Mouse (Mus musculus) skeletal muscle tissue, adult 2 months (tissue): ENCODE data around the gene Prkg1.

ENCODE experiments used
- DNase-seq: peaks from one replicate; pipeline ENCODE4 v3.0.0-alpha.2; 2012; ENCODE audit warnings: low read depth, low spot score

The Prkg1 gene

GRCm38 (mm10) chr19:30889851-30890250, 875.0 kb downstream of the Prkg1 start:
- no peak for DNase-seq

DNA sequence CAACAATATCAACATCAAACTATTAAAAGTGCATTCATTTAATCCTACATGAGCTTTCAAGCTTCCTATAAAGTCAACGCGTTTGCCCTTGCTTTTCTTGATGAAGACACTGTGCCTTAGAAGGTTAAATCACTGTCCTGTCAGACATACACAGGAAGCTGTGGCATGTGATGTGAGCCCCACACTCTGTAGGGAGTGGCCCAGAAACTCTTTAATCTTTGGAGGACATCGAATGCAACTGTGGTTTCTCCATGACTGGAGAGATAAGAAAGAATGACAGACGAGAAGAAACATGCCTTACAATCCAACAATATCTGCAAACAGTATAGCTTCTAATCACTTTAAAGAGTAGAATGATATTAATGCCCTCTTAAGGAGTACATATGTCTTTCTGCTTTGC, 903.4 kb downstream of the Prkg1 start:
- no peak for DNase-seq

DNA sequence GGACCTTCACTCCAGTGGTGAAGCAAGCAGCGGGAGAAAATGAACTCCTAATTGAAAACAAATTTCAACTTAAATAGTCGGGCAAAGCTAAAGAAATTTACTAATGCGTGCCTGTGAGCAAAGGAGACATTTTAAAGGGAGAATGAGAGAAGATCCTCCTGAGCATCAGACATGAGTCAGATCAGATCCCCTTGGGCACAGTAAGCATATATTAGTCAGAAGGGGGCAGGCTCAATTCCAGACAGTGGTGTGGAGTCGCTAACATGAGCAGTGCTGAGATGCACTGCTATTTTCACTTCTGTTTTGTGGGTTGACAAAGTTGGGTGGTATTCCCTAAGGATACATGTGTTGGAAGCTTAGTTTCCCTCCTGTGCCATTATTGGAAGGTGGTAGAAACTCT, 913.8 kb downstream of the Prkg1 start:
- DNase-seq = no peak

- DNase-seq = no peak
Observed at GRCm38 (mm10) chr19:30844916-30845315, 919.9 kb downstream of the Prkg1 start.

GRCm38 (mm10) chr19:30843637-30844036, 921.2 kb downstream of the Prkg1 start:
- no peak for DNase-seq

DNA sequence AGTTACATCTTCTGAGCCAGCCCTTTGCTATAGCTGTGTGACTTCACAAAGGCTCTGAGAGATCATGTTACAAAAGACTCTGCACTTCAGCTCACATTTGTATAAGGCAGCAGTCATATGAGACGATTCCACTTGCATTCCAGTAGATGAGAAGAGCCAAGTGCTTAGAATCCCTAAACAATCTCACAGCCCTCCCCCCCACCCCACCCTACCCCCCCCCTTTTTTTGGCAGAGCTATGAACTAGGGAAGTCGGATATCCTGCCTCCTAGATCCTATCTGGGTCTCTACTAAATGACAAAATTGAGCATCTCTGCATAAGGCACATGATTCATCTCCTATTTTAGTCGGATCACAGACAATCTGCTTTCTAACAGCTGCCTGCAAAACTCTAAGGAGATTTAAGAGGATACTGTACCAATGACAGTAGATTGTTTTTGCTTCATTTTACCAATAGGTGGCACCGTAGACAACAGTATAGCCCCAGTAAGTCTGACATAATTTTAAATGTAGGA, 921.7 kb downstream of the Prkg1 start:
- DNase-seq = no peak

- DNase-seq = no peak
Observed at GRCm38 (mm10) chr19:30842640-30843039, 922.2 kb downstream of the Prkg1 start.

DNA sequence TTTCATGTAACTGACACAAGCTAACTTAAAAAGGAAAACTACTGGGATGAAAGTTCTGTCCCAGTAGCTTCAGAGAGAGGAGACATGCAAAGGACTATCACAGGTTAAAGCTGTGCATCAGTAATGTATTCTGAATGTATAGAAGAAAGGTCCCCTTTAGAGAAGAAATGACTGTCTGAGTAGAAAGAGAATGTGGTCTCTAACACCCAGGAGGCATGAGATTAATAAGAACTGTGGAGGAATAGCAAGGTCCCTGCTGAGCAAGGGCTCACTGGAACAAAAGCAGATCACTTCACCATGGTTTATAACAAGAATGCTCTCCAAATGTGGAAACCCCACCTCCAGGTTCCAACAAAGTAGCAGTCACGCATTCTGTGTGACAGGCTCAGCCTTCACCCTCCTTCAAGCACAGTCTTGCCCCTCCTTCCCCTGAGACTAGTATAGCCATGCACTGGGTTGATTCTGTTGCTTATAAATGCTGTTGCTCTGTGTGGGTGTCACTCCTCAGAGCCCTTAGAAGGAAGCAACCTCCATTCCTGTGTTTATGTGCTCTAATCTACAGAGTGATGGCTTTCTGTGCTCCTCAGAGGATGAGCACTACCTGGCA, 931.7 kb downstream of the Prkg1 start:
- DNase-seq = no peak

- no peak for DNase-seq
Observed at GRCm38 (mm10) chr19:30829231-30829775, 935.5 kb downstream of the Prkg1 start.

- no peak for DNase-seq
Observed at GRCm38 (mm10) chr19:30827820-30828219, 937.0 kb downstream of the Prkg1 start.

DNA sequence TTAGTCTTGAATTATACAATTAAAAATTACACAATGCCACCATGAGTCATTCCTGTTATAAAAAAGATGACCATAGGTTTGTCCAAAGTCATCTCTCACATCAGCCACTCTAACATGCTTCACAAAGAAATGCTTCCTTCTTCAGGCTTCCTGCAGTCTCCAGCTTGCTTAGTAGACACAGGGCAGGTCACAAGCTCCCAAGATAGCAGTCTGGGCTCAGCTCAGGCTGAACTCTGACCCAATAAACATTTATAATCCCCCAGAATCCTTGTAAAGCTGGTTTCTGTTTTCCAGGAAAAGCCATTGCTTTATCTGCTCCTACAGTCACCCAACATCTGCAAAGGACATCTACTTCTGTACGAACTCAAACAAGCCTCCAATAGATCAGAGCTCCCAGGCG, 938.7 kb downstream of the Prkg1 start:
- no peak for DNase-seq

- no peak for DNase-seq
Observed at GRCm38 (mm10) chr19:30815661-30816060, 949.2 kb downstream of the Prkg1 start.

DNA sequence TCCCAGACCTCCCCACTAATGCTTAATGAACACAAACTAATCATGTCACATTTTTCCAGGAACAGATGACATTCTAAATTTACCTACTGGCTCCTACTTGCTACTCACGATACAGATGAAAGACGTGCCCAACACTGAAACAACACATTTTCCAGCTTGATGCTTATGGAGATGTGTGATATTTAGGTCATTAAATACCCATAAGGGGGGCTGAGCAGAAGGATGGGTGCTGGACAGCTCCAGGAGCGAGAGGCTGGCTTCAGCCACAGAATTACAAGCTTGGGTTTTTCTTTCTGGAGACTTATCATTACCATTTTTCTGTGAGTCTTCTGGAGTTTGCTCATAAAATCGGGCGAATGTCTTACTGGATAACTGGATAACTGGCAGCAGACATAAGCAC, 958.6 kb downstream of the Prkg1 start:
- DNase-seq = no peak

DNA sequence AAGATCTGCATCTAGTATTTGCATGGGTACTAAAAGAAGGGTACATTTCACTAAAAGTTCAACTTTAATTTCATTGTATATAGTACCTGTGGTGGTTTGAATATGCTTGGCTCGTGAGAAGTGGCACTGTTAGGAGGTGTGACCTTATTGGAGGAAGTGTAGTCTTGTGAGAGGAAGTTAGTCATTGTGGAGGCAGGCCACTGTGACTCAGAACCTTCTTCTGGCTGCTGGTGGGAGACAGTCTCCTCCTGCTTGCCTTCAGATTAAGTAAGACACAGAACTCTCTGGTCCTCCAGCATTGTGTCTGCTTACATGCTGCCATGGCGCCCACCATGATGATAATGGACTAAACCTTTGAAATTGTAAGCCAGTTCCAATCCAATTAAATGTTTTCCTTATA, 984.0 kb downstream of the Prkg1 start:
- DNase-seq = no peak

- no peak for DNase-seq
Observed at GRCm38 (mm10) chr19:30768316-30768715, 996.5 kb downstream of the Prkg1 start.

DNA sequence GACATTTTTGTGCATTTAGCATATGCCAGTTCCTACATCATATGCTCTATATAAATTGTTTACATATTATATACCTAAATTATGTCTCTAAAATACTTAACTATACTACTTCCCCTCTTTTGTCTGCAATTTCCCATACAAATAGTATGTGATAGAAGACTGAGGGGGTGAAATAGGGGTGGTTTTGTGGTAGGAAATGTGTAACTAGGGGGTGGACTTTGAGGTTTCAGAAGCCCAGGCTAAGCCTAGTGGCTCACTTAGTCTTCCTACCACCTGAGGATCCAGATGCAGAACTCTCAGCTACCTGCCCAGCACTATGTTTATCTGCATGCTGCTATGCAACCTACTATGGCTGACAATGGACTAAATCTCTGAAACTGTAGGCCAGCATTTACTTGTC, 1020.4 kb downstream of the Prkg1 start:
- DNase-seq = no peak

GRCm38 (mm10) chr19:30699130-30699529, 1065.7 kb downstream of the Prkg1 start:
- no peak for DNase-seq

- no peak for DNase-seq
Observed at GRCm38 (mm10) chr19:30691258-30691657, 1073.6 kb downstream of the Prkg1 start.

GRCm38 (mm10) chr19:30690691-30691090, 1074.1 kb downstream of the Prkg1 start:
- DNase-seq = no peak

DNA sequence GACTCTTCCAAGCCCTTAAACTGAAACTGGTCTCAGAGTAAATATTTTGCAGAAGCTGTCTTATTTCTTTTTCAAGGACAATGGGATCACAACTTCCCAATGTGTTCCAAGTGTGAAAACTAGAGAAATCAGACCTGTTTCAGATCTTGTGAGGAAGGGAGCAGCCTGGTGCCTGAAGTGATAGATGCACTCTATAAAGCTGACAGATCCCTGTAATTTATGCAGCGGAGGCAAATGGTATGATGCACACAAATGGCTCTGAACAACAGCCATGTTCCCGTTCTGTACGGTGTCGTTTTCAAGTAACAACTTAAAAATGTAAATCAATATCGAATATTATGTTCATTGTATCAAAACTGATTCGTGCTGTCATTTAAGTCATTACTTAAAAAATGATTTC, 1076.9 kb downstream of the Prkg1 start:
- no peak for DNase-seq

GRCm38 (mm10) chr19:30676308-30676707, 1088.5 kb downstream of the Prkg1 start:
- no peak for DNase-seq

DNA sequence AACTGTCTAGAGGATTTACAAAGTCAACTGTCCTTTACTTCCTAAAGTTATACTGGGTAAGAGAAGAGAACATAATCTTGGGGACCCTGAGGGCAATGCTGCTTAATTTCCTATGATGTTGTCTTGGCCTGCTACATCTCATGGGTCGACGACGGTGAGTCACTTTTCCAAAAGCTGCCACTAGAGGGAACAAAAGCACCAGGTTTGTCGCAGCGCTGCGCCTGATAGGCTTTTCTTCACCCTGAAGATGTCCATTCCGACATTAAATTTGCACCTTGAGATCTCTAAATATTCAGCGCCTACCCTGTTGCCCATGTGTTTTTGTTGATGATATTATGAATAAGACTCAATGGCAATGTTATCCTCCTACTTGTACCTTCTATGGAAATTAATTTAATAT, 1100.6 kb downstream of the Prkg1 start:
- peak; percentile 7 for DNase-seq

DNA sequence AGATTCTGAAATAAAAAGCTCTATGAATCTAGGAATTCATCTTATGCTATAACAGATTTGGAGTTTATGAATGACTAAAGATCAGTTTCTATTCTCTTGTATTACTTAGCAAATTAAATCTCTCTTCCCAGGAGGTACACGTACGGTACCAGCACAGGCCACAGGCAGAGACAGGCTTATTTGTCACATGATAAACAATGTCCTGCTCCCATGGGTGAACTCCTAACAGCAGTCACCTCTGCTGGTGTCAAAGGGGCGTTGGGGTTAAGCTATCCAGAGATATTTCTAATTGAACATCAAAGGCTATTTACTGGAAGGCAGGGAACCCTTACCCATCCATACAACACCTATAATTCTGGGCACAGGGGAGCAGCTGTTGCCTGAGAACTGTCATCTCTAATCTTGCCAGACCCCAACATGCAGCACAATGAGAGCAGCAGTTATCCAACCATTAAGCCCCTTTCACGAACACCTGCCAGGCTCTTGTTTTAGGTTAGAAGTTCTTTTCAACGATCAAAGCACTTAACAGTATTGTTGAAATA, 1122.1 kb downstream of the Prkg1 start:
- DNase-seq = no peak
